Mouse (Mus musculus) midbrain, embryonic 12.5 days (tissue): Measurements from ENCODE around the gene Pax2. TPM values are rescaled to one million over a fixed set of nuclear protein-coding genes. Genes with fewer than 3 reads are reported as not detected.

Source experiments
- ATAC-seq: fragments of 200-750 bp; cut with Nextera tagmentation; 2 replicates; pipeline ENCODE4 v1.8.0; 2017; ENCODE audit warnings: low read depth, moderate TSS enrichment, moderate library complexity; ENCODE audit not compliant: low FRiP score
- H3K27ac ChIP-seq: fragments of 300-500 bp; sonication (generic); replicated peaks from 2 replicates; pipeline ENCODE4 v1.5.1; 2016; ENCODE audit warnings: mild to moderate bottlenecking
- H3K27me3 ChIP-seq: fragments of 300-500 bp; sonication (generic); 2 replicates; pipeline ENCODE4 v1.6.1; 2016; ENCODE audit warnings: mild to moderate bottlenecking
- H3K36me3 ChIP-seq: fragments of 300-500 bp; sonication (generic); 2 replicates; pipeline ENCODE4 v1.6.1; 2016
- H3K4me1 ChIP-seq: fragments of 300-500 bp; sonication (generic); 2 replicates; pipeline ENCODE4 v1.6.1; 2016
- H3K4me2 ChIP-seq: fragments of 300-500 bp; sonication (generic); replicated peaks from 2 replicates; pipeline ENCODE4 v1.6.1; 2016; ENCODE audit warnings: mild to moderate bottlenecking, moderate library complexity
- H3K4me3 ChIP-seq: fragments of 300-500 bp; sonication (generic); 2 replicates; pipeline ENCODE4 v1.5.1; 2016; ENCODE audit warnings: mild to moderate bottlenecking
- H3K9ac ChIP-seq: fragments of 300-500 bp; sonication (generic); replicated peaks from 2 replicates; pipeline ENCODE4 v1.6.1; 2016; ENCODE audit warnings: mild to moderate bottlenecking, moderate library complexity
- H3K9me3 ChIP-seq: fragments of 300-500 bp; sonication (generic); 2 replicates; pipeline ENCODE4 v1.6.1; 2016; ENCODE audit warnings: mild to moderate bottlenecking
- WGBS: fragments of 180-500 bp; shearing (Covaris S2); methylation state at CpG from one replicate; pipeline ENCODE4 v1.1.7; 2016; 5-methylcytosine and 5-hydroxymethylcytosine counted together
- microRNA-seq: library from miRNA; unstranded; fragments of <30 nt; microRNA quantifications from one replicate; pipeline ENCODE4, GENCODE M21; 2017
- polyA plus RNA-seq: library from polyadenylated mRNA; unstranded; fragments of >200 nt; fragmentation: Nextera tagmentation; extraction: Ambion mirVana; gene quantifications from 2 replicates; pipeline ENCODE4 v1.2.1, GENCODE M21; 2016

Pax2 gene
- polyA plus RNA-seq, 1 experiment from 2014 or later = 0.32 TPM

DNA sequence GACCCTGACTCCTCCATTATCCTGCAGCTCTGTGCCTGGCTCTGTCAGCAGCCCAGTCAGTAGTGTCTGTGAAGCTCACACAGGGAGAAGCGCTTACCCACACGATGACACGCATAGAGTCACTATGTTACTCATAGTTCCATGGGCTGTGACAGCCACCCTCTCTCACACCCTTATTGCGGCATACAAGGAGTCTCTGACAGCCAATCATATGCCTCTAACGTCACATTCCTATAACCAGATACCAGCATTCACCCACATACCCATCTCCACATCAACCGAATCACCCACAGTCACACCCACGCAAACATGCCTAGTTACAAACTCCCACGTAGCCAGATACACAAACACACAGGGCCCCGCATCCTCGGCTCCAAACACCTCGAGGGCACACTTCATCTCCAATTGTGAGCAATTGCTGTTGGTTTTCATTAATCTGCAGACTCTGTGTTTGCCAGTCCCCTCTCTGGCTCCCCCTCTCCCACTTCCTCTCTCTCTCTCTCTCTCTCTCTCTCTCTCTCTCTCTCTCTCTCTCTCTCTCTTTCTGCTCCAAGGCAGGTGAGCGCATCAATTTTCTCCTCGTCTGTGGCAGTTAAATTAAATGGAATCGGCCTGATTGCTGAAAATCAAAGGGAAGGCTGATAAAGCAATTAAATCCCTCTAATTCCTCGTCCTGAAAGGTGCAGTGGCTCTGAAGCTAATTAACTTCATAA is 118.5 kb downstream of the Pax2 start:
- Histone ChIP-seq H3K4me2 (no peak overlapping the region), H3K36me3 (no peaks in the 10 kb centered on the region), H3K4me1 (no peaks in the 10 kb centered on the region; the same call in 1 of the 2 replicates), H3K9me3 (no peaks in the 10 kb centered on the region), H3K9ac (no peak overlapping the region), H3K27me3 (peaks cover 48% of the 10 kb centered on the region), H3K27ac (no peak overlapping the region), H3K4me3 (no peak overlapping the region)
- WGBS = 63% methylated on average over 15 of the region's 15 CpGs
- no peak for ATAC-seq

DNA sequence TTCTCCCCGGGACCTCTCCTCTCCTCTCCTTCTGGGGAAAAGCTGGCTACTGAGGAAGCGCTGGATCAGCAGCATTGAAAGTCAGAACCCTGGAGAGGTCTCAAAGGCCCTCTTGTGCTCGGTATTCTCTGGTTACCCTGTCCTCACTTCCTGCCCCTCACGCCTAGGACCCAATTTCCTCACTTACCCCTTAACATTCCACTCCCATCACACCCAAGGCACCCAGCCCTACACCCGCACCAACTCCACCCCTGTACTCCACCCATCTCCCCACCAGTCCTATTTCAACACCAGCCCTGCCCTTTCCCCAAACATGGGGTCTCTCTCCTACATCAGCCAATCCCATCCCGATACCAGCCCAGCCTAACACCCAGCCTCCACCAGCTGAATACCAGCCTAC is 119.1 kb downstream of the Pax2 start:
- no peaks in the 10 kb centered on the region for H3K9me3 ChIP-seq
- H3K27me3 ChIP-seq = peaks cover 54% of the 10 kb centered on the region
- no peak for ATAC-seq
- 24% methylated on average over 6 of the region's 6 CpGs for WGBS
- H3K4me1 ChIP-seq = no peaks in the 10 kb centered on the region; the same call in 1 of the 2 replicates
- H3K9ac ChIP-seq = no peak overlapping the region
- no peak overlapping the region for H3K4me3 ChIP-seq
- no peak overlapping the region for H3K27ac ChIP-seq
- H3K4me2 ChIP-seq = no peak overlapping the region
- H3K36me3 ChIP-seq = no peaks in the 10 kb centered on the region

DNA sequence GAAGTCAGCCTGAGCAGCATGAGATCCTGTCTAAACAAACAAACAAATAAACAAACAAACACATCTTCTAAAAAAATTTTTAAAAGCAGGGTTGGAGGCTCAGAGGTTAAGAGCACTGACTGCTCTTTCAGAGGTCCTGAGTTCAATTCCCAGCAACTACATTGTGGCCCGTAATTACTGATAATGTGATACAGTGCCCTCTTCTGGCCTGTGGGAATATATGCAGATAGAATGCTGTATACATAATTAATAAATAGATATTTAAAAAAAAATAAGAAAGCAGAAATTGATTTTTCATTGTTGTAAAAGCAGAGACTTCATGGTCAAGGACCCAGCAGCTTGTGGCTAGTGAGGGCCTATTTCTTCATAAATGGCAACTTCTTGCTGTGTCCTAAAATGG is 119.9 kb downstream of the Pax2 start:
- Histone ChIP-seq H3K4me3 (no peak overlapping the region), H3K4me2 (no peak overlapping the region), H3K4me1 (no peaks in the 10 kb centered on the region; the same call in 1 of the 2 replicates), H3K9me3 (no peaks in the 10 kb centered on the region), H3K36me3 (no peaks in the 10 kb centered on the region), H3K9ac (no peak overlapping the region), H3K27me3 (peaks cover 59% of the 10 kb centered on the region), H3K27ac (no peak overlapping the region)
- ATAC-seq = no peak
- WGBS = 85% methylated on average over 1 of the region's 1 CpGs

GRCm38 (mm10) chr19:44876529-44876928 is 120.7 kb downstream of the Pax2 start:
- H3K27me3 ChIP-seq = peaks cover 62% of the 10 kb centered on the region
- H3K4me3 ChIP-seq = no peak overlapping the region
- ATAC-seq = no peak
- no peak overlapping the region for H3K27ac ChIP-seq
- no peak overlapping the region for H3K4me2 ChIP-seq
- 92% methylated on average over 7 of the region's 7 CpGs for WGBS
- no peak overlapping the region for H3K9ac ChIP-seq
- H3K4me1 ChIP-seq = no peaks in the 10 kb centered on the region; the same call in 1 of the 2 replicates
- no peaks in the 10 kb centered on the region for H3K9me3 ChIP-seq
- H3K36me3 ChIP-seq = no peaks in the 10 kb centered on the region

GRCm38 (mm10) chr19:44882552-44883024 is 126.7 kb downstream of the Pax2 start:
- Histone ChIP-seq H3K9me3 (no peaks in the 10 kb centered on the region), H3K27me3 (peaks cover 83% of the 10 kb centered on the region), H3K4me1 (0 out of 2 replicates have a peak, but pooled peaks cover 15% of the 10 kb centered on the region), H3K36me3 (no peaks in the 10 kb centered on the region), H3K27ac (no peak overlapping the region), H3K4me3 (peak overlapping the region; percentile 32), H3K9ac (peak overlapping the region; percentile 49), H3K4me2 (peak overlapping the region; percentile 65)
- peak; percentile 70 for ATAC-seq
- WGBS = under 1% methylated on average over 31 of the region's 31 CpGs

DNA sequence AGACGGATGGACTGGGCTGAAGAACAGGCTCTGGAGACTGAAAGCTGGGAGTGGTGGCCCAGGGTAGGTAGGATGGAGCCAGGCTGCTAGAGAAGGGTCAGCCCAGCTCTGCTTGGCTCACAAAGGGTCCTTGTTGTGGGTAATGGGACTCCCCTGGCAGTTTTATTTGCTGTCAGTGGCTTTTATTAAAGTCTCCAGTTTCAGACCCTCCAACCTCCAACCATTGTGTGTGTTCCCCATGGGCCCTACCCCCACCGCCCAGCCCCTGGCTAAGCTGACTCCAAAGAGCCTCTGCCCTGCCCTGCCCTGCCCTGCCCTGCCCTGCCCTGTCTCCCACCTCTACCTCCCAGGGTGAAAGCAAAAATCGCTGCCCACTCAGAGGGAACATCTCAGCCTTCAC is 128.5 kb downstream of the Pax2 start:
- Histone ChIP-seq H3K9ac (no peak overlapping the region), H3K9me3 (no peaks in the 10 kb centered on the region), H3K4me3 (no peak overlapping the region), H3K4me1 (peaks cover 16% of the 10 kb centered on the region; the same call in 1 of the 2 replicates), H3K27ac (no peak overlapping the region), H3K27me3 (peaks cover 92% of the 10 kb centered on the region), H3K4me2 (no peak overlapping the region), H3K36me3 (no peaks in the 10 kb centered on the region)
- WGBS = 41% methylated on average over 3 of the region's 3 CpGs
- no peak for ATAC-seq

DNA sequence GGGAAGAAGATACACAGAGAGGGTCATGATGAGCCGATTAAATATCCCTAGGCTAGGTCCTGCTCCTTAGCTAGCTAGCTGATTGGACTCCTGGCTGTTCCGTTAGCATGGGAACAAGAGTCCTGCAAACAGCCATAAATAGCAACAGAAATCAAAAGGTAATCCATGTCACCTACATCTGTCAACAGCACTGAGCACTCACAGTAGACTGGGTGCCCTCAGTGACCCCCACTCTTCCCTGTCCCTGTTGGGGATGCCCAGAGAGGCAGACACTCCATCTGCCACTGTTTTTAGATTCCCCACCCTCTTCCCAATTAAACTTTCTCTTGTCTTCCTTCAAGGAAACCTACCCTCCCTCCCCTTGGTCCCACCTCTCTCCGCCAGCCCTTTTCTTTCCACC is 130.6 kb downstream of the Pax2 start:
- no peak overlapping the region for H3K27ac ChIP-seq
- no peak overlapping the region for H3K4me2 ChIP-seq
- H3K4me1 ChIP-seq = peaks cover 24% of the 10 kb centered on the region
- H3K9me3 ChIP-seq = no peaks in the 10 kb centered on the region
- no peak for ATAC-seq
- H3K4me3 ChIP-seq = no peak overlapping the region
- H3K9ac ChIP-seq = no peak overlapping the region
- H3K36me3 ChIP-seq = no peaks in the 10 kb centered on the region
- 21% methylated on average over 3 of the region's 3 CpGs for WGBS
- peaks cover 92% of the 10 kb centered on the region for H3K27me3 ChIP-seq

Small RNA genes within 50 kb of the gene (microRNA-seq; reads per million reads assigned to microRNA genes)
- not detected for gene Mir6405

Other genes with a start within 250 kb of the Pax2 start
- 0.47 and 0.54 TPM in 2 replicates for gene Sec31b, start 210.2 kb upstream of the Pax2 start, polyA plus RNA-seq
- not detected in 2 replicates for gene Gm20538, start 203.2 kb upstream of the Pax2 start, polyA plus RNA-seq
- gene Ndufb8, start 200.6 kb upstream of the Pax2 start, polyA plus RNA-seq = 436 and 439 TPM in 2 replicates
- 43.5 and 45.6 TPM in 2 replicates for gene Hif1an, start 193.2 kb upstream of the Pax2 start, polyA plus RNA-seq
- gene Slf2, start 175.1 kb downstream of the Pax2 start, polyA plus RNA-seq = 40.7 and 42.9 TPM in 2 replicates
- gene Sema4g, start 233.1 kb downstream of the Pax2 start, polyA plus RNA-seq = 8.8 TPM in 2 replicates
- 24.1 and 24.5 TPM in 2 replicates for gene Twnk, start 249.6 kb downstream of the Pax2 start, polyA plus RNA-seq